Mouse (Mus musculus) liver, embryonic 11.5 days (tissue): ENCODE measurements at regions not wholly inside any gene's neighbourhood (a gene's known extent, or its start where the extent isn't known, plus 50 kb on each side); places are given as distances from the start of the nearest gene placed in this dataset.

Source experiments
- ATAC-seq: fragments of 200-750 bp; cut with Nextera tagmentation; replicated peaks from 2 replicates; pipeline ENCODE4 v1.8.0; 2017; ENCODE audit warnings: moderate number of reproducible peaks, mild to moderate bottlenecking, moderate TSS enrichment, moderate library complexity; ENCODE audit not compliant: low FRiP score
- DNase-seq: peaks from one replicate; pipeline ENCODE4 v3.0.0-alpha.2; 2017; ENCODE audit warnings: low spot score
- H3K27ac ChIP-seq: fragments of 300-500 bp; sonication (generic); 2 replicates; pipeline ENCODE4 v1.5.1; 2014; ENCODE audit warnings: mild to moderate bottlenecking, low read depth, low read length, control low read depth
- H3K27me3 ChIP-seq: fragments of 300-500 bp; sonication (generic); replicated peaks from 2 replicates; pipeline ENCODE4 v1.6.1; 2014; ENCODE audit warnings: low read length, mixed read lengths; ENCODE audit not compliant: control insufficient read depth, insufficient read depth
- H3K36me3 ChIP-seq: fragments of 300-500 bp; sonication (generic); 2 replicates; pipeline ENCODE4 v1.6.1; 2014; ENCODE audit warnings: mild to moderate bottlenecking, low read length, moderate library complexity, mixed read lengths; ENCODE audit not compliant: control insufficient read depth, insufficient read depth
- H3K4me1 ChIP-seq: fragments of 300-500 bp; sonication (generic); replicated peaks from 2 replicates; pipeline ENCODE4 v1.6.1; 2014; ENCODE audit warnings: low read length, mixed read lengths; ENCODE audit not compliant: control insufficient read depth, insufficient read depth
- H3K4me2 ChIP-seq: fragments of 300-500 bp; sonication (generic); 2 replicates; pipeline ENCODE4 v1.6.1; 2014; ENCODE audit warnings: mild to moderate bottlenecking, control low read depth, moderate library complexity
- H3K4me3 ChIP-seq: fragments of 300-500 bp; sonication (generic); 2 replicates; pipeline ENCODE4 v1.5.1; 2014; ENCODE audit warnings: low read depth, low read length, control low read depth
- H3K9ac ChIP-seq: fragments of 300-500 bp; sonication (generic); 2 replicates; pipeline ENCODE4 v1.6.1; 2014; ENCODE audit warnings: low read depth, low read length, control low read depth
- H3K9me3 ChIP-seq: fragments of 300-500 bp; sonication (generic); 2 replicates; pipeline ENCODE4 v1.6.1; 2016; ENCODE audit warnings: low read length, inconsistent platforms, mixed read lengths; ENCODE audit not compliant: control insufficient read depth
- WGBS: fragments of 180-500 bp; shearing (Covaris S2); extraction: QIAGEN DNeasy Blood & Tissue Kit; methylation state at CpG from one replicate; pipeline ENCODE4 v1.1.7; 2014; 5-methylcytosine and 5-hydroxymethylcytosine counted together

- ATAC-seq (no peak), DNase-seq (no peak)
- whole genome bisulfite sequencing = 81% methylated on average over 4 of the region's 4 CpGs
- no peaks in the 10 kb centered on the region for H3K27me3 ChIP-seq
- H3K9me3 ChIP-seq = no peaks in the 10 kb centered on the region
- no peaks in the 10 kb centered on the region for H3K36me3 ChIP-seq
- no peak overlapping the region for H3K27ac ChIP-seq
- no peak overlapping the region for H3K4me2 ChIP-seq
- no peaks in the 10 kb centered on the region for H3K4me1 ChIP-seq
- H3K4me3 ChIP-seq = no peak overlapping the region
- H3K9ac ChIP-seq = no peak overlapping the region
Measured at GRCm38 (mm10) chr13:6028878-6029277, 167.6 kb downstream of the Klf6 start.

GRCm38 (mm10) chr13:6029461-6029860, 168.2 kb downstream of the Klf6 start:
- ATAC-seq (no peak), DNase-seq (no peak)
- Histone ChIP-seq H3K9ac (no peak overlapping the region), H3K4me2 (no peak overlapping the region), H3K4me3 (no peak overlapping the region), H3K4me1 (no peaks in the 10 kb centered on the region), H3K9me3 (no peaks in the 10 kb centered on the region), H3K27me3 (no peaks in the 10 kb centered on the region), H3K27ac (no peak overlapping the region), H3K36me3 (no peaks in the 10 kb centered on the region)
- WGBS = 82% methylated on average over 6 of the region's 6 CpGs

- WGBS = 59% methylated on average over 2 of the region's 2 CpGs
- no peaks in the 10 kb centered on the region for H3K9me3 ChIP-seq
- H3K4me3 ChIP-seq = no peak overlapping the region
- no peaks in the 10 kb centered on the region for H3K36me3 ChIP-seq
- H3K27me3 ChIP-seq = no peaks in the 10 kb centered on the region
- no peak overlapping the region for H3K4me2 ChIP-seq
- no peak for ATAC-seq
- no peak for DNase-seq
- no peak overlapping the region for H3K27ac ChIP-seq
- H3K4me1 ChIP-seq = no peaks in the 10 kb centered on the region
- H3K9ac ChIP-seq = no peak overlapping the region
Measured at GRCm38 (mm10) chr13:6030128-6030527, 168.8 kb downstream of the Klf6 start.

GRCm38 (mm10) chr13:6040132-6040531, 178.8 kb downstream of the Klf6 start:
- DNase-seq (no peak), ATAC-seq (no peak)
- Histone ChIP-seq H3K9ac (no peak overlapping the region), H3K9me3 (no peaks in the 10 kb centered on the region), H3K4me3 (no peak overlapping the region), H3K36me3 (no peaks in the 10 kb centered on the region), H3K4me2 (no peak overlapping the region), H3K27me3 (no peaks in the 10 kb centered on the region), H3K27ac (no peak overlapping the region), H3K4me1 (no peaks in the 10 kb centered on the region)
- WGBS = 85% methylated on average over 7 of the region's 7 CpGs

GRCm38 (mm10) chr13:6040663-6041062, 179.4 kb downstream of the Klf6 start:
- no peak overlapping the region for H3K4me3 ChIP-seq
- H3K36me3 ChIP-seq = no peaks in the 10 kb centered on the region
- H3K9ac ChIP-seq = no peak overlapping the region
- 82% methylated on average over 2 of the region's 2 CpGs for WGBS
- H3K4me1 ChIP-seq = no peaks in the 10 kb centered on the region
- no peak overlapping the region for H3K27ac ChIP-seq
- no peaks in the 10 kb centered on the region for H3K27me3 ChIP-seq
- H3K4me2 ChIP-seq = no peak overlapping the region
- DNase-seq (no peak), ATAC-seq (no peak)
- H3K9me3 ChIP-seq = no peaks in the 10 kb centered on the region

GRCm38 (mm10) chr13:6042495-6042894, 181.2 kb downstream of the Klf6 start:
- no peak overlapping the region for H3K27ac ChIP-seq
- H3K9me3 ChIP-seq = no peaks in the 10 kb centered on the region
- no peak overlapping the region for H3K9ac ChIP-seq
- 85% methylated on average over 6 of the region's 6 CpGs for WGBS
- H3K4me2 ChIP-seq = no peak overlapping the region
- DNase-seq = no peak
- no peaks in the 10 kb centered on the region for H3K36me3 ChIP-seq
- no peaks in the 10 kb centered on the region for H3K27me3 ChIP-seq
- ATAC-seq = no peak
- no peak overlapping the region for H3K4me3 ChIP-seq
- H3K4me1 ChIP-seq = no peaks in the 10 kb centered on the region

GRCm38 (mm10) chr13:6059515-6060228, 198.4 kb downstream of the Klf6 start:
- H3K4me2 ChIP-seq = no peak overlapping the region
- H3K9ac ChIP-seq = no peak overlapping the region
- 0 out of 2 replicates have a peak, but pooled peaks cover 3% of the 10 kb centered on the region for H3K4me1 ChIP-seq
- H3K27ac ChIP-seq = no peak overlapping the region
- H3K36me3 ChIP-seq = no peaks in the 10 kb centered on the region
- no peak for DNase-seq
- H3K27me3 ChIP-seq = no peaks in the 10 kb centered on the region
- H3K9me3 ChIP-seq = no peaks in the 10 kb centered on the region
- no peak overlapping the region for H3K4me3 ChIP-seq
- ATAC-seq = no peak; the same call in 1 of the 2 replicates
- WGBS = 48% methylated on average over 6 of the region's 6 CpGs

- Histone ChIP-seq H3K4me3 (no peak overlapping the region), H3K4me2 (no peak overlapping the region), H3K9ac (no peak overlapping the region), H3K27ac (no peak overlapping the region), H3K27me3 (no peaks in the 10 kb centered on the region), H3K9me3 (no peaks in the 10 kb centered on the region), H3K36me3 (no peaks in the 10 kb centered on the region), H3K4me1 (0 out of 2 replicates have a peak, but pooled peaks cover 3% of the 10 kb centered on the region)
- WGBS = 44% methylated on average over 8 of the region's 8 CpGs
- DNase-seq (no peak), ATAC-seq (no peak)
Measured at GRCm38 (mm10) chr13:6060229-6060845, 199.1 kb downstream of the Klf6 start.

GRCm38 (mm10) chr13:6062305-6062704, 201.0 kb downstream of the Klf6 start:
- H3K4me1 ChIP-seq = 0 out of 2 replicates have a peak, but pooled peaks cover 3% of the 10 kb centered on the region
- no peaks in the 10 kb centered on the region for H3K27me3 ChIP-seq
- ATAC-seq (no peak), DNase-seq (no peak)
- H3K27ac ChIP-seq = no peak overlapping the region
- 76% methylated on average over 4 of the region's 4 CpGs for WGBS
- no peaks in the 10 kb centered on the region for H3K9me3 ChIP-seq
- H3K4me2 ChIP-seq = no peak overlapping the region
- no peak overlapping the region for H3K9ac ChIP-seq
- H3K4me3 ChIP-seq = no peak overlapping the region
- H3K36me3 ChIP-seq = no peaks in the 10 kb centered on the region
